Comparison of ENCODE assay signal across 7 mouse cellular contexts in genomic region chr7:126198926-126199325, GRCm38 (mm10). TPM values are rescaled to one million over a fixed set of nuclear protein-coding genes. Genes with fewer than 3 reads are reported as not detected.
DNase-seq lines count a peak whose midpoint lies in the region; ATAC-seq lines count a peak whose summit lies in the region.

No protein-coding gene starts in this region.

- no peak for ATAC-seq in lung, embryonic 15.5 days (ENCODE audit: borderline replicate concordance, extremely low read depth, low FRiP score, low TSS enrichment)
- no peak for ATAC-seq in embryonic facial prominence, embryonic 15.5 days (ENCODE audit: insufficient number of reproducible peaks, low FRiP score, low TSS enrichment, low read depth)
- ATAC-seq in intestine, embryonic 16.5 days: no peak
- no peak for ATAC-seq in neural tube, embryonic 13.5 days (ENCODE audit: low read depth)

- peak overlapping the region; percentile 84 for H3K4me2 ChIP-seq in lung, embryonic 15.5 days
- H3K4me2 ChIP-seq in embryonic facial prominence, embryonic 15.5 days (replicated peaks): peak overlapping the region; percentile 77
- H3K4me2 ChIP-seq in intestine, embryonic 16.5 days (ENCODE audit: low read depth, low read length): peak overlapping the region; percentile 86
- H3K4me2 ChIP-seq in neural tube, embryonic 13.5 days: peak overlapping the region; percentile 90

- peak overlapping the region; percentile 91 for H3K4me3 ChIP-seq in lung, embryonic 15.5 days
- H3K4me3 ChIP-seq in embryonic facial prominence, embryonic 15.5 days (replicated peaks): peak overlapping the region; percentile 75
- H3K4me3 ChIP-seq in intestine, embryonic 16.5 days (ENCODE audit: low read length): peak overlapping the region; percentile 100
- H3K4me3 ChIP-seq in neural tube, embryonic 13.5 days: peak overlapping the region; percentile 96

- H3K9me3 ChIP-seq in lung, embryonic 15.5 days: no peaks in the 10 kb centered on the region
- no peaks in the 10 kb centered on the region for H3K9me3 ChIP-seq in embryonic facial prominence, embryonic 15.5 days (replicated peaks)
- H3K9me3 ChIP-seq in intestine, embryonic 16.5 days (ENCODE audit: control insufficient read depth, low read length): no peaks in the 10 kb centered on the region
- no peaks in the 10 kb centered on the region for H3K9me3 ChIP-seq in neural tube, embryonic 13.5 days

- H3K36me3 ChIP-seq in lung, embryonic 15.5 days: no peaks in the 10 kb centered on the region
- H3K36me3 ChIP-seq in embryonic facial prominence, embryonic 15.5 days: no peaks in the 10 kb centered on the region
- H3K36me3 ChIP-seq in intestine, embryonic 16.5 days (ENCODE audit: control insufficient read depth, insufficient read depth, low read length): no peaks in the 10 kb centered on the region
- no peaks in the 10 kb centered on the region for H3K36me3 ChIP-seq in neural tube, embryonic 13.5 days

- H3K9ac ChIP-seq in lung, embryonic 15.5 days: peak overlapping the region; percentile 97
- peak overlapping the region; percentile 86 for H3K9ac ChIP-seq in embryonic facial prominence, embryonic 15.5 days
- H3K9ac ChIP-seq in intestine, embryonic 16.5 days (ENCODE audit: low read depth, low read length): peak overlapping the region; percentile 98
- H3K9ac ChIP-seq in neural tube, embryonic 13.5 days: peak overlapping the region; percentile 99

- H3K4me1 ChIP-seq in lung, embryonic 15.5 days: peaks cover 13% of the 10 kb centered on the region
- peaks cover 11% of the 10 kb centered on the region for H3K4me1 ChIP-seq in embryonic facial prominence, embryonic 15.5 days
- peaks cover 15% of the 10 kb centered on the region for H3K4me1 ChIP-seq in intestine, embryonic 16.5 days (ENCODE audit: control insufficient read depth, insufficient read depth, low read length)
- peaks cover 39% of the 10 kb centered on the region for H3K4me1 ChIP-seq in neural tube, embryonic 13.5 days (replicated peaks)

- 0 out of 2 replicates have a peak overlapping the region, but pooled peaks have one; percentile 81 for H3K27ac ChIP-seq in lung, embryonic 15.5 days
- no peak overlapping the region for H3K27ac ChIP-seq in embryonic facial prominence, embryonic 15.5 days (replicated peaks)
- peak overlapping the region; percentile 19; the same call in 1 of the 2 replicates for H3K27ac ChIP-seq in intestine, embryonic 16.5 days (ENCODE audit: low read length)
- peak overlapping the region; percentile 91; the same call in 1 of the 2 replicates for H3K27ac ChIP-seq in neural tube, embryonic 13.5 days (replicated peaks)

- 29% methylated on average over 1 of the region's 1 CpGs for WGBS in lung, embryonic 15.5 days
- WGBS in embryonic facial prominence, embryonic 15.5 days: 27% methylated on average over 1 of the region's 1 CpGs
- 22% methylated on average over 1 of the region's 1 CpGs for WGBS in intestine, embryonic 16.5 days
- 38% methylated on average over 1 of the region's 1 CpGs for WGBS in neural tube, embryonic 13.5 days

- DNase-seq in lung, postnatal 25 days (ENCODE audit: low spot score): no peak
- no peak for DNase-seq in ovary, adult 18-20 months (ENCODE audit: low spot score)
- DNase-seq in urinary bladder, postnatal 4 days (ENCODE audit: low spot score in 2 of 2): no peak

- H3K27me3 ChIP-seq in lung, embryonic 15.5 days: no peaks in the 10 kb centered on the region
- H3K27me3 ChIP-seq in embryonic facial prominence, embryonic 15.5 days: no peaks in the 10 kb centered on the region
- no peaks in the 10 kb centered on the region for H3K27me3 ChIP-seq in intestine, embryonic 16.5 days (replicated peaks; ENCODE audit: control insufficient read depth, insufficient read depth, low read length)
- H3K27me3 ChIP-seq in neural tube, embryonic 13.5 days: no peaks in the 10 kb centered on the region

RNA-seq across cellular contexts. Expression of gene Xpo6, which starts 1.4 kb away (rescaled TPM):
- 39.4 and 44.5 TPM in 2 replicates for polyA plus RNA-seq in lung, embryonic 15.5 days (2015; fragmentation: Nextera tagmentation; extraction: Ambion mirVana)
- polyA plus RNA-seq in embryonic facial prominence, embryonic 15.5 days (2015; fragmentation: Nextera tagmentation; extraction: Ambion mirVana): 51.5 and 52.1 TPM in 2 replicates
- polyA plus RNA-seq in intestine, embryonic 16.5 days (2015; fragmentation: Nextera tagmentation; extraction: Ambion mirVana): 27.3 and 28.2 TPM in 2 replicates
- 47.8 and 54.7 TPM in 2 replicates for polyA plus RNA-seq in neural tube, embryonic 13.5 days (2015; fragmentation: Nextera tagmentation; extraction: Ambion mirVana)
